Mouse (Mus musculus) stomach, postnatal 0 days (tissue): ENCODE results near the gene Rgs12. TPM values are rescaled to one million over a fixed set of nuclear protein-coding genes. Genes with fewer than 3 reads are reported as not detected.

Experiments
- ATAC-seq: fragments of 200-750 bp; cut with Nextera tagmentation; 2 replicates; pipeline ENCODE4 v1.8.0; 2017; ENCODE audit not compliant: low FRiP score, low TSS enrichment
- DNase-seq: peaks from one replicate; pipeline ENCODE4 v3.0.0-alpha.2; 2016; ENCODE audit warnings: low spot score
- H3K27ac ChIP-seq: fragments of 300-500 bp; sonication (generic); replicated peaks from 2 replicates; pipeline ENCODE4 v1.5.1; 2014; ENCODE audit warnings: mild to moderate bottlenecking, control low read depth
- H3K27me3 ChIP-seq: fragments of 300-500 bp; sonication (generic); 2 replicates; pipeline ENCODE4 v1.6.1; 2014; ENCODE audit warnings: low read length; ENCODE audit not compliant: control insufficient read depth, insufficient read depth
- H3K36me3 ChIP-seq: fragments of 300-500 bp; sonication (generic); 2 replicates; pipeline ENCODE4 v1.6.1; 2014; ENCODE audit warnings: low read length, mixed read lengths; ENCODE audit not compliant: control insufficient read depth, insufficient read depth
- H3K4me1 ChIP-seq: fragments of 300-500 bp; sonication (generic); replicated peaks from 2 replicates; pipeline ENCODE4 v1.6.1; 2014; ENCODE audit warnings: antibody characterized with exemption; ENCODE audit not compliant: control insufficient read depth, insufficient read depth
- H3K4me2 ChIP-seq: fragments of 300-500 bp; sonication (generic); replicated peaks from 2 replicates; pipeline ENCODE4 v1.6.1; 2014; ENCODE audit warnings: low read depth, mild to moderate bottlenecking, control low read depth, moderate library complexity
- H3K4me3 ChIP-seq: fragments of 300-500 bp; sonication (generic); 2 replicates; pipeline ENCODE4 v1.5.1; 2014; ENCODE audit warnings: low read depth, low read length, control low read depth
- H3K9ac ChIP-seq: fragments of 300-500 bp; sonication (generic); 2 replicates; pipeline ENCODE4 v1.6.1; 2014; ENCODE audit warnings: mild to moderate bottlenecking, low read length, control low read depth, mixed read lengths
- H3K9me3 ChIP-seq: fragments of 300-500 bp; sonication (generic); 2 replicates; pipeline ENCODE4 v1.6.1; 2016; ENCODE audit warnings: low read length; ENCODE audit not compliant: control insufficient read depth
- CTCF ChIP-seq: IDR thresholded peaks from 2 replicates; pipeline ENCODE4 v1.5.1; 2016; ENCODE audit warnings: antibody characterized with exemption, low read depth, mild to moderate bottlenecking, moderate library complexity
- EP300 ChIP-seq: optimal IDR thresholded peaks from 2 replicates; pipeline ENCODE3; 2016; ENCODE audit warnings: antibody characterized with exemption
- WGBS: fragments of 180-500 bp; shearing (Covaris S2); extraction: QIAGEN DNeasy Blood & Tissue Kit; methylation state at CpG from one replicate; pipeline ENCODE4 v1.1.7; 2014; 5-methylcytosine and 5-hydroxymethylcytosine counted together
- polyA plus RNA-seq: library from polyadenylated mRNA; unstranded; fragments of >200 nt; fragmentation: Nextera tagmentation; extraction: Ambion mirVana; gene quantifications from 2 replicates; pipeline ENCODE4 v1.2.1, GENCODE M21; 2015

The Rgs12 gene
- polyA plus RNA-seq, 1 experiment from 2014 or later = 12.7 TPM

DNA sequence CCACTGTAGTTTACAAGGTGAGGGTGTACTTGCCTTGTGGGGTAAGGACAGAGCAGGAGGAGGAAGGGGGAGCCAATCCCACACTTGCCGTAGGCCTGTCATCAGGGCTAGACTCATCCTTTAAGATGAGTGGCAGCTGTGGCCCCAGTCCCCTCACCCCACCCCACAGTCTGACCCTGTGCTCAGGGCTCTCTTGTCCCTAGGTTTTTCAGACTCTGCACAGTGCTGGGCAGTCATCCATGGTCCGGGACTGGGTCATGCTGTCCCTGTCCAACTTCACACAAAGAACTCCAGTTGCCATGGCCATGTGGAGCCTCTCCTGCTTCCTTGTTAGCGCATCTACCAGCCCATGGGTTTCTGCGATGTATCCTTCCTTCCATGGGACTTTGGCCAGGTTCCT, 42.0 kb upstream of the Rgs12 start:
- Histone ChIP-seq H3K36me3 (peaks cover 14% of the 10 kb centered on the region), H3K27me3 (no peaks in the 10 kb centered on the region), H3K9me3 (no peaks in the 10 kb centered on the region), H3K4me2 (no peak overlapping the region), H3K9ac (no peak overlapping the region), H3K4me1 (no peaks in the 10 kb centered on the region), H3K4me3 (no peak overlapping the region), H3K27ac (no peak overlapping the region)
- DNase-seq = no peak
- no peak for ATAC-seq
- WGBS = 83% methylated on average over 4 of the region's 4 CpGs
- TF ChIP-seq EP300 (no peak), CTCF (no peak)

DNA sequence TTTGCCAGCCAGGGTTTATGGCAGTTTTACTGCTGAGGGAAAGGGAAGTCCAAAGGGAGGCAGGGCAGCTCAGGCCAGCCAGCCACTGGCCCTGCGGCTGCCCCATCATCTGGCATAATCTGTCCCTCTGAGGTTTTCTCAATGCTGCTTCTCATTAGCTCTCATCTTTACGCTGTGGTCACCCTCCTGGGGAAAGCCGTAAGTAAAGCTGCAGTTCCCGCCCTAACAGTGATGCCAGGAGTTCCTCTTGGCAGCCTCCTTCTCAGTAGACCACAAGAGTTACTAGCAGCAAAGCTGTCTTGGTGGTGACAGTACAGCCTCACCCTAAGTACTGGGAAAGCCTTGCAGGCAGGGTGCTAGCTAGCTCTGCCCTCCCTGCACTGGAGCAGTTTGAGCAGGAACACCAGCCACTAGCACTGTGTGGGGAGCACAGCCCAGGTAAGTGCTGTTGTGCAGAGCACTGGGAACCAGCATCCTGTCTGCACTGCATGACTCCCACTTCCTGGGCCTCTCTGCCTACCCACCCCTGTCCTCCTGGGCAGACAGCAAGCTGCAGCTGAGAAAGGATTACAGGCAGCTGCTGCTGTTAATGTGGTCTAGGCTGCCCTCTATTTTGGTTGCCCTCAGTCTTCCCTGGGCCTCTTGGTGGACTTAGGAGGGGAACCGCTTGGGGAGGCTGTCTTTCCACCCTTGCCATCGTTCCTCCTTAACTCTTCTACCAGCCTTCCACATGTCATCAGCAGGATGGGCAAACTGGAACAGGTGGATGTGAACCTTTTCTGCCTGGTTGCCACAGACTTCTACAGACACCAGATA, 41.1 kb upstream of the Rgs12 start, which contains the start of gene Msantd1:
TSS of gene Msantd1 (plus strand) at position 103 of the 816 bp plus-strand sequence.
- WGBS = 71% methylated on average over 6 of the region's 6 CpGs
- H3K9me3 ChIP-seq = no peaks in the 10 kb centered on the region
- no peak for TF ChIP-seq EP300
- TF ChIP-seq CTCF = no peak
- no peaks in the 10 kb centered on the region for H3K4me1 ChIP-seq
- H3K9ac ChIP-seq = no peak within 1 kb of the TSS
- H3K27ac ChIP-seq = peak within 1 kb of the TSS; percentile 75
- peak; percentile 45; the same call in 1 of the 2 replicates for ATAC-seq
- no peaks in the 10 kb centered on the region for H3K27me3 ChIP-seq
- DNase-seq = no peak
- no peak within 1 kb of the TSS for H3K4me2 ChIP-seq
- no peak within 1 kb of the TSS for H3K4me3 ChIP-seq
- peaks cover 14% of the 10 kb centered on the region for H3K36me3 ChIP-seq

DNA sequence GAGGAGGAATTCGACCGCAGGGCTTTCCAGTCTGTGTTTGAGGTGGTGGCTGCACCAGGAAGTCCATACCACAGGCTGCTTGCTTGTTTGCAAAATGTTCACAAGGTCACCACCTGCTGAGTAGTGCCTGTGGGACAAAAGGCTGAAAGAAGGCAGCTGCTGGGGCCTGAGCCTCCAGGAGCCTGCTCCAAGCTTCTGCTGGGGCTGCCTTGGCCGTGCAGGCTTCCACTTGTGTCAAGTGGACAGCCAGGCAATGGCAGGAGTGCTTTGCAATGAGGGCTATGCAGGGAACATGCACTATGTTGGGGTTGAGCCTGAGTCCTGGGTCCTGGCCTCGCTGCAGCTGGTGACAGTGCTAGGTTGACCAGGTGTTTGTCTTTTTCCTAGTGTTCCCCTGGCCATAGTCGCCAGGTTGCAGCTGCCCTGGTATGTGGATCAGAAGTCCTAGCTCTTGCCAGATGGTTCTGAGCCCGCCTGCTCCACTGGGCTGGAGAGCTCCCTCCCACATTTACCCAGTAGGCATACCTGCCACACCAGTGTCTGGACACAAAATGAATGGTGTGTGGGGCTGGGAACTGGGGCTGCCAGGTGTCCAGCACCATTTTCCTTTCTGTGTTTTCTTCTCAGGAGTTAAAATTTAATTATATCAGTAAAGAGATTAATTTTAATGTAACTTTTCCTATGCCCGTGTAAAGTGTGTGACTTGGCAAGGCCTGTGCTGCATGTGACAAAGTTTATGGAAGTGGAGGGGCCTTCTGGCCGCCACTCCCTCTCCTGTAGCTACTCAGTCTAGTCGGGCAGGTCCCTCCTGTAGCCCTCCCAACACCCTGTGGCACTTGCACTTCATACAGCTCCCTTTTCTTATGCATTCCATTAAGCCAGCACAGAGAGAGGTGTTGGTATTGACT, 40.3 kb upstream of the Rgs12 start:
- H3K27ac ChIP-seq = peak overlapping the region; percentile 75

DNA sequence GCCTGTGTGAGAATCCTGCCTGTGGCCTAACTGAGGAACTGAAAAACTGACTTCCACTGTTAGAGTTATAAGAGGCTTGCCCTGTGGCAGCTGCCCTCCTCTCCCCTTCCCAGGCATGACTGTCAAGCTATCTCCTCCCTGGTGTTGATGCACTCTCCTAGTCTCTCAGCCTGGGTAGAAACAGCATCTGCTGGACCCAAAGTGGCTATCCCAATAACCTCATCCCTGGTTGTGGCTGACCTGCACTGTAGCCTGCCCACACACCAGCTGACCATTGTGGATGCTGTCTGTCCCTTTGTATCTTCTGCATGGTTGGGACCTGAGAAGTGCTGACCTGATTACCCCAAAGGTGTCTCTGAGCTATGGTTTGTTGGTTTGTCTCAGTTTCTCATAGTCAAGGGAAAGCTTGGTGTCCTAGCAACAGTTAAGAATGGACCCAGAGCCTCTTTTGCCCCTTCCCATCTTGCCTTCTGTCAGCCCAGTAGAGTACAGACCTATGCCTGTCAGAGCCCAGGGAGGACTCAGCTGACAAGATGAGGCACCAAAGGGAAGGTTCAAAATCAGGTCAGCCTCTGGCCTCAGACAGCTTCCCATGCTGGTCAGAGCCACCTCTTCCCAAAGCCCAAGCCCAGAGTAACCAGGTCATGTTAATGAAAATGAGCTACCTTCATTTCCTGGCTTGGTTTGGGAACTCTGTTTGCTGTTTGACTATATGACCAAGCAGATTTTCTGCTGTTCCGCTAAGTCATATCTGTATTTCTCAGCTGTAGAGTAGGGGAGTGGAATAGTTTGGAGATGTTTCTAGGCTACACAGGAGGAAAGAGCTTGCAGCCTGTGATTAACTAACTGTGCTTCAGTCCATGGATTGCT, 39.4 kb upstream of the Rgs12 start:
- 79% methylated on average over 1 of the region's 1 CpGs for WGBS
- TF ChIP-seq EP300 = no peak
- no peak for TF ChIP-seq CTCF
- H3K4me1 ChIP-seq = no peaks in the 10 kb centered on the region
- no peak for DNase-seq
- H3K27me3 ChIP-seq = no peaks in the 10 kb centered on the region
- H3K36me3 ChIP-seq = peaks cover 10% of the 10 kb centered on the region
- H3K4me3 ChIP-seq = no peak overlapping the region
- no peaks in the 10 kb centered on the region for H3K9me3 ChIP-seq
- no peak for ATAC-seq
- H3K4me2 ChIP-seq = no peak overlapping the region
- no peak overlapping the region; the same call in 1 of the 2 replicates for H3K9ac ChIP-seq
- peak overlapping the region; percentile 75; the same call in 1 of the 2 replicates for H3K27ac ChIP-seq

More for the DNA sequence above, 40.3 kb upstream of the Rgs12 start:
- ATAC-seq (peak; percentile 55), DNase-seq (peak; percentile 65)
- no peaks in the 10 kb centered on the region for H3K27me3 ChIP-seq
- no peaks in the 10 kb centered on the region for H3K4me1 ChIP-seq
- H3K4me3 ChIP-seq = no peak overlapping the region
- H3K4me2 ChIP-seq = no peak overlapping the region
- no peaks in the 10 kb centered on the region for H3K9me3 ChIP-seq
- WGBS = 60% methylated on average over 9 of the region's 9 CpGs
- H3K36me3 ChIP-seq = peaks cover 14% of the 10 kb centered on the region
- H3K9ac ChIP-seq = no peak overlapping the region
- no peak for TF ChIP-seq CTCF
- no peak for TF ChIP-seq EP300

DNA sequence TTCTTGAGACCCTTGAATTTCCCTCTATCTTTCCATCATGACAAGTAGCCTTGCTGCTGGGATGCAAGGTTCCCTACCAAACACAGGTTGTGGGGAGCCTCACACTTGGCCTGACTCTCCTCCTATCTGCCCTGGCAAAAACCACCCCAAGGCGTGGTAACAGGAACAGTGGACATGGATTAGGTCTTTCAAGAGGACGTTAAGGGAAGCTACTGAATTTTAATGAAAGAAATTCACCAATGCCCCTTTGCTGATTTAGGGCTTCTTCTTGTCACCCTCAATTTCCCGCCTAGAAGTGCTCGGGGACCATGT, 38.8 kb upstream of the Rgs12 start:
- H3K27ac ChIP-seq = no peak overlapping the region
- H3K36me3 ChIP-seq = peaks cover 8% of the 10 kb centered on the region; the same call in 1 of the 2 replicates
- H3K9me3 ChIP-seq = no peaks in the 10 kb centered on the region
- TF ChIP-seq EP300 (no peak), CTCF (no peak)
- H3K4me3 ChIP-seq = no peak overlapping the region
- no peaks in the 10 kb centered on the region for H3K4me1 ChIP-seq
- ATAC-seq (no peak), DNase-seq (no peak)
- no peak overlapping the region for H3K4me2 ChIP-seq
- 81% methylated on average over 4 of the region's 4 CpGs for WGBS
- H3K27me3 ChIP-seq = no peaks in the 10 kb centered on the region
- no peak overlapping the region for H3K9ac ChIP-seq
